Mouse (Mus musculus) lung, adult 2 months (tissue): Measurements from ENCODE around the gene Ccdc40.
A peak's percentile ranks its signal among the peaks of the same experiment; 100 is the strongest.

Source experiments
- CTCF ChIP-seq: fragments of 200-500 bp; IDR thresholded peaks from 2 replicates; pipeline ENCODE4 v1.5.1; 2011; ENCODE audit warnings: mild to moderate bottlenecking, low read length, control low read depth; ENCODE audit not compliant: insufficient read depth
- POLR2A ChIP-seq: fragments of 200-500 bp; IDR thresholded peaks from 2 replicates; pipeline ENCODE4 v1.6.1; 2011; ENCODE audit warnings: low read depth, mild to moderate bottlenecking, control low read depth, low read length, borderline replicate concordance; ENCODE audit errors: extremely low read depth

DNA sequence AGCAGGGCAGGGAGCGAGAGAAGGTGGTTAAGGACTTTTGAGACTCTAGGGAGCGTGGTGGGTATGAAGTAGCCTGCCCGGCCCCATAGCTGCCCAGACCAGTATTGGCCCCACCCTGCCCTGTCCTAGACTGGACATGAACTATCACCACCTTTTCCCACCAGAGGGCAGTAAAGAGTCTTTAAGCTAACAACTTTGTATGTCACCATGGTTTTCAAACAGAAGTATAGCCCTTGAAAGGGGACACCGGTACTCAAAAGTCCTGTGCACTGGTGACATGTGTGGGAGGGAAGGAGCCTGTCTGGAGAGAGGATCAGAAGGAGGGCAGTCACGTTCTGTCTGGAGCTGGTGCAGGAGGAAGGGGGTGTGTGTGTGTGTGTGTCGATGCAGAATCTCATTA lies 20.6 kb downstream of the Ccdc40 start:
- no peak for TF ChIP-seq POLR2A
- peak; percentile 33; the same call in 1 of the 2 replicates for TF ChIP-seq CTCF
